Mouse (Mus musculus): ENCODE results near the gene Sco2.

DNA sequence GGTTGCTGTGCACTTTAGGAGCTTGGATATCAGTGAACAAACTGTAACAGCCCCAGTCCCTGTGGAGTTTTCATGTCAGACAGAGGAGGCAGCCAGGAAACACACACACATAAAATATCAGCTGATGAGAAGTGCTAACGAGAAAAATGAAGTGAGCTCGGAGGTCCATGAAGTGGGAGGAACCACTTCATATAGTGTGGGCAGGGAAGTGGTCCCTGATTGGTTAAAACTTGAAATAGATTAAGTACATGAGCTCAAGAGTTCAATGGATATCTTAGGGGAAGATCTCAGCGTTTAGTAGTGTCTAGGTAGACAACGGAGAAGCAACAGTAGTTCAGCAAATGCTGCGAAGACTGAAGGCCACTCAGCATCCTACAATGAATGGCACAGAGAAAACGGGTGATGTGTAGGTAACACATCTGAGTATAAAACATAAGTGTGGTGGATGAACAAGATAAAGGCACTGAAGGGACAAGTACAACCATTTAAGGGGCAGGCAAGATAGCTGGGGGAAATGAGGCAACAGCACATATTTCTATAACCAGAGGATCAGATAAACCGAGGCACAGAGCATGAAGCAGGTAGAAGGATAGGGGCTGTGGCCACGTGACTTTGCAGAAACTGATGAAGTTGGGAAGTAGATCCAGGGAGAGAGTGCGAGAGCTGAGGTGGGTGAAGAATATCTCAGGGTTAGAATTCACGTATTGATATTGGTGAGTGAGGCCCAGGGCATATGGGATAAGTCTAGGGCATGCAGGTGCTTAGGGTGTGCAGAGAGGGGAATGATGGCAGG, 31.4 kb upstream of the Sco2 start:
- TF ChIP-seq CTCF (IDR thresholded peaks at IDR 0.05): no peak
- no peak for TF ChIP-seq POLR2A (IDR thresholded peaks at IDR 0.05; ENCODE audit: insufficient read depth, low read depth, low read length)
- TF ChIP-seq EP300 (IDR thresholded peaks at IDR 0.05; ENCODE audit: insufficient read depth, low read depth, low read length): no peak
